Mouse (Mus musculus) megakaryocyte, embryonic 14.5 days (primary cell): Measurements from ENCODE around the gene Faah.

Source experiments
- FLI1 ChIP-seq: IDR thresholded peaks from 2 replicates; pipeline ENCODE4 v1.6.1; 2012; ENCODE audit warnings: low read length, inconsistent platforms, mixed read lengths
- GATA1 ChIP-seq: IDR thresholded peaks from 3 replicates; pipeline ENCODE4 v1.6.1; 2012; ENCODE audit warnings: mixed read lengths, low read length, inconsistent platforms, borderline replicate concordance

DNA sequence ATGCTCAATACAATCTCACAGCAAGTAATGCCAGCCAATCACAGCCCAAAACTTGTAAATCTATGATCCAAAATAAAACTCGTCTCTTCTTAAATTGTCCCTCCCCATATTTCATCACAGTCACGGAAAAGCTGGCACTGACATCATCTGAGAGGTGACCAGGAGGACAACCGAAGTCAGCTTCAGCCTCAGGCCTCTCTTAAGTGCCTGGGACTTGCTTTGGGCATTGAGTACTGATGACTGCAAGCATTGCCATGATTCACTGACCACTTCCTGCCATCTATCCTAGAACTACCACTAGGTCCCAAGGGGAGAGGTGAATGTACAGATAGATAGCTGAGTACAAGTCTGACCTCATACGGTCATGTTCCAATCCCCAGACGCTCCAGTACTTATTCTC, 95.0 kb downstream of the Faah start:
- TF ChIP-seq GATA1, result no peak
- TF ChIP-seq FLI1, result no peak
